Mouse (Mus musculus) limb, embryonic 13.5 days (tissue): Measurements from ENCODE around the gene Rasd1. TPM values are rescaled to one million over a fixed set of nuclear protein-coding genes. Genes with fewer than 3 reads are reported as not detected.
"Not testable (repeated sequence)": the region's sequence is repeated elsewhere in the genome, so short reads cannot be mapped to it uniquely, and the experiment has no call there.

ENCODE experiments used
- ATAC-seq: fragments of 200-750 bp; cut with Nextera tagmentation; 2 replicates; pipeline ENCODE4 v1.8.0; 2017; ENCODE audit warnings: low read depth, moderate number of reproducible peaks, moderate TSS enrichment; ENCODE audit not compliant: low FRiP score
- H3K27ac ChIP-seq: fragments of 300-500 bp; sonication (generic); 2 replicates; pipeline ENCODE4 v1.5.1; 2015; ENCODE audit warnings: inconsistent platforms, mild to moderate bottlenecking, moderate library complexity
- H3K27me3 ChIP-seq: fragments of 300-500 bp; sonication (generic); 2 replicates; pipeline ENCODE4 v1.6.1; 2015; ENCODE audit warnings: mild to moderate bottlenecking, inconsistent platforms
- H3K36me3 ChIP-seq: fragments of 300-500 bp; sonication (generic); 2 replicates; pipeline ENCODE4 v1.6.1; 2015; ENCODE audit warnings: inconsistent platforms, mild to moderate bottlenecking, moderate library complexity
- H3K4me1 ChIP-seq: fragments of 300-500 bp; sonication (generic); 2 replicates; pipeline ENCODE4 v1.6.1; 2015; ENCODE audit warnings: inconsistent platforms
- H3K4me2 ChIP-seq: fragments of 300-500 bp; sonication (generic); replicated peaks from 2 replicates; pipeline ENCODE4 v1.6.1; 2015; ENCODE audit warnings: inconsistent platforms, mild to moderate bottlenecking, moderate library complexity
- H3K4me3 ChIP-seq: fragments of 300-500 bp; sonication (generic); 2 replicates; pipeline ENCODE4 v1.5.1; 2015; ENCODE audit warnings: moderate library complexity, mild to moderate bottlenecking, inconsistent platforms
- H3K9ac ChIP-seq: fragments of 300-500 bp; sonication (generic); 2 replicates; pipeline ENCODE4 v1.6.1; 2015; ENCODE audit warnings: mild to moderate bottlenecking, inconsistent platforms
- H3K9me3 ChIP-seq: fragments of 300-500 bp; sonication (generic); 2 replicates; pipeline ENCODE4 v1.6.1; 2016; ENCODE audit warnings: inconsistent platforms
- WGBS: fragments of 180-500 bp; shearing (Covaris S2); methylation state at CpG from one replicate; pipeline ENCODE4 v1.1.7; 2015; 5-methylcytosine and 5-hydroxymethylcytosine counted together
- polyA plus RNA-seq: library from polyadenylated mRNA; unstranded; fragments of >200 nt; fragmentation: Nextera tagmentation; extraction: Ambion mirVana; gene quantifications from 2 replicates; pipeline ENCODE4 v1.2.1, GENCODE M21; 2015

Gene Rasd1
- polyA plus RNA-seq, 1 experiment from 2014 or later: 1.9 TPM

DNA sequence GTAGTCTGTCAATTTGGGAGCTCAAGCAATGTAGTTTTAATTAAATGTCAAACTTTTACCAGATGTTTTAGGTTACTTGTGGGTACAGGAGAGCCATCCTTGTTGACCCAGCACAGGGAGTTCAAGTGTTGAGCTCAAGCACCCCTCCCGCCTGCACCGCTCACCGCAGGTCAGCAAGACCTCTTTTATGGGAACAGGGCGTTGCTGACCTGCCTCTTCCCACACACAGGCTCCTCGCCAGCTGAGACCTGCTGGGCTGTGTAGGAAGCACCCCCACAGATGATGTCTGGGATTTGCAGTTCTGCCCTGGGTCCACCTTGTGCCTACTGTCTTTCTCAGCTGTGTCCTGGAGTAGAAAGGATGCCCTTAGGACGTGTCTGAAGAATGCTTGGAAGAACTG lies 8.0 kb downstream of the Rasd1 start:
- peaks cover 23% of the 10 kb centered on the region for H3K36me3 ChIP-seq
- no peaks in the 10 kb centered on the region for H3K9me3 ChIP-seq
- H3K27ac ChIP-seq: no peak overlapping the region
- H3K27me3 ChIP-seq: peaks cover 5% of the 10 kb centered on the region
- 62% methylated on average over 6 of the region's 6 CpGs for WGBS
- no peak overlapping the region for H3K4me3 ChIP-seq
- H3K4me1 ChIP-seq: peaks cover 25% of the 10 kb centered on the region
- ATAC-seq: no peak
- no peak overlapping the region for H3K4me2 ChIP-seq
- no peak overlapping the region for H3K9ac ChIP-seq

DNA sequence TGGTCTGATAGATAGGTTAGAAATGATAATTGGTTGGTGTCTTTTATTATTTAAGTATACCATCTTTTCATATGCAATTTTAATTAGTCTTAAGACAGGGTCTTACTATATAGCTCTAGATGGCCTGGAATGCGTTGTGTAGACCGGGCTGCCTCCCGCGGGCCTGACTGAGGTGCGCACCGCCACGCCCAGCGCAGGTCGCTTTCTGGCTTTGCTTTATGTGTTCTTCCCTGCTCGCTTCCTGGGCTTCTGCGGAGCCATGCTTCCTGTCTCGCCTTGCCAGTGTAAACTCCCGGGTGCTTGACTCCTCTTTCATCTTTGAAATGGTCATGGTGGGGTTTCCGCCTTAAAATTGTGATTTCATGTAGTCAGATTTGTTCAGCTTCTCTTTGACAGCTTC lies 11.9 kb downstream of the Rasd1 start:
- H3K27ac ChIP-seq: no peak overlapping the region
- H3K9ac ChIP-seq: no peak overlapping the region
- no peaks in the 10 kb centered on the region for H3K27me3 ChIP-seq
- no peak overlapping the region for H3K4me3 ChIP-seq
- peaks cover 12% of the 10 kb centered on the region for H3K4me1 ChIP-seq
- H3K4me2 ChIP-seq: no peak overlapping the region
- H3K36me3 ChIP-seq: 0 out of 2 replicates have a peak, but pooled peaks cover 15% of the 10 kb centered on the region
- 80% methylated on average over 14 of the region's 14 CpGs for WGBS
- ATAC-seq: no peak
- H3K9me3 ChIP-seq: no peaks in the 10 kb centered on the region

DNA sequence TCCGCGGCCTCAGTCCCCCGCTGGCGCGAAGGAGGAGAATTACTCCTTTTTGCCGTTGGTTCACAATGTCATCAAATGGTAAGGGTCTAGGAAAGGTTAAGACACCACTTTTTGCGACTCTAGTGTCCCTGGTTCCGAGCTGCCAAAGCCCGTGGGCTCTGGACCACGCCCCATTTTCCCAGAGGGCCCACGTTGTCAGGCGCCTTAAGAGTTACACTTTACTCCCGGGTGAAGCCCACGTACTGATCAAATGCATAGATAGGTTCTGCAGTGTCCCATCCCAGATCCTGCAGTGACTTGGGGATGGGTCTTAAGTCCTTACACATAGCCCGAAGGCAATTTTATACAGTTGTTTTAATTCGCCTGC lies 16.4 kb downstream of the Rasd1 start:
- H3K27me3 ChIP-seq: no peaks in the 10 kb centered on the region
- H3K9me3 ChIP-seq: no peaks in the 10 kb centered on the region
- H3K9ac ChIP-seq: peak overlapping the region; percentile 98
- H3K4me3 ChIP-seq: peak overlapping the region; percentile 98
- H3K4me2 ChIP-seq: peak overlapping the region; percentile 86
- H3K36me3 ChIP-seq: 0 out of 2 replicates have a peak, but pooled peaks cover 6% of the 10 kb centered on the region
- peaks cover 17% of the 10 kb centered on the region for H3K4me1 ChIP-seq
- 0 out of 2 replicates have a peak, but pooled peaks have one; percentile 30 for ATAC-seq
- WGBS: 3% methylated on average over 16 of the region's 16 CpGs
- 0 out of 2 replicates have a peak overlapping the region, but pooled peaks have one; percentile 33 for H3K27ac ChIP-seq

DNA sequence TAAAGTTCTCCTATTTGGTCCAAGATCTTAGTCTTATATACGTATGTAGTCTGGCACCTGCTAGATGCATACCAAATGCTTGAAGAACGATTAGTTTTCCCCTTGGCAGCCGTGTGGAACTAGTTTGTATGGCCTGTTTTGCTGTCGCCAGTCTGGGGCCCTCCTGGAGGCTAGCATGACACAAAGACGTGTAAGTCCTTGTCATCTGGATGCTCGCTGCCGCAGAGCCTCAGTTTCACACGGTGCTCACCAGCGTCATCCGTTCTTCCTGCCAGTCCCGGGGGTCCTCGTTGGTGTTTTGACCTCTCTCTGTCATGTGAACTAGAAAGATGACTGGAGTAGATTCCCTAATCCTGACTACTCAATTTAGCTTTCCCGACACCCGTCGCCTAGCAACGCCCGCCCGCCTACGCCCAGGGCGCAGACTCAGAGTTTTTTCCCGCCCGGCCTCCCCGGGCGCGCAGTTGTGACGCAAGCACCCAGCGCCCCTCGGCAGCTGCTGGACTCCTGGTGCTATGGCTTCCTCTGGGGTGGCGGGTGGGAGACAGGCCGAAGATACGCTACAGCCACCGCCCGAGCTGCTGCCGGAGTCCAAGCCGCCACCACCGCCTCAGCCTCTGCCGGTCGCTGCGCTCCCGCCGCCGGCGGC lies 16.9 kb downstream of the Rasd1 start, which contains the start of gene Med9:
TSS of gene Med9 (plus strand) at position 455 of the 649 bp plus-strand sequence.
- Histone ChIP-seq H3K4me3 (peak within 1 kb of the TSS; percentile 98), H3K4me1 (peaks cover 17% of the 10 kb centered on the region), H3K36me3 (0 out of 2 replicates have a peak, but pooled peaks cover 6% of the 10 kb centered on the region), H3K4me2 (peak within 1 kb of the TSS; percentile 86), H3K9me3 (no peaks in the 10 kb centered on the region), H3K27me3 (no peaks in the 10 kb centered on the region), H3K9ac (peak within 1 kb of the TSS; percentile 98), H3K27ac (0 out of 2 replicates have a peak within 1 kb of the TSS, but pooled peaks have one; percentile 33)
- peak; percentile 98 for ATAC-seq
- under 1% methylated on average over 43 of the region's 43 CpGs for WGBS

DNA sequence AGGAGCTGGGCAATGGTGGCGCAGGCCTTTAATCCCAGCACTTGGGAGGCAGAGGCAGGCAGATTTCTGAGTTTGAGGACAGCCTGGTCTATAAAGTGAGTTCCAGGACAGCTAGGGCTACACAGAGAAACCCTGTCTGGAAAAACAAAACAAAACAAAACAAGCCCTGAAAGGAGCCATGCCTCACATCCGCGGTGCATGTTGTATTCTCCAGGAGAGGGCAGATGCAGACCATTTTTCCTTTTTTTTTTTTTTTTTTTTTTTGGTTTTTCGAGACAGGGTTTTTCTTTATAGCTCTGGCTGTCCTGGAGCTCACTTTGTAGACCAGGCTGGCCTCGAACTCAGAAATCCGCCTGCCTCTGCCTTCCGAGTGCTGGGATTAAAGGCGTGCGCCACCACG lies 19.9 kb downstream of the Rasd1 start:
- not testable (repeated sequence) for H3K9me3 ChIP-seq, H3K27me3 ChIP-seq, H3K27ac ChIP-seq, ATAC-seq, H3K9ac ChIP-seq, H3K4me2 ChIP-seq, H3K36me3 ChIP-seq, H3K4me3 ChIP-seq
- 85% methylated on average over 10 of the region's 10 CpGs for WGBS
- peaks cover 14% of the 10 kb centered on the region for H3K4me1 ChIP-seq

DNA sequence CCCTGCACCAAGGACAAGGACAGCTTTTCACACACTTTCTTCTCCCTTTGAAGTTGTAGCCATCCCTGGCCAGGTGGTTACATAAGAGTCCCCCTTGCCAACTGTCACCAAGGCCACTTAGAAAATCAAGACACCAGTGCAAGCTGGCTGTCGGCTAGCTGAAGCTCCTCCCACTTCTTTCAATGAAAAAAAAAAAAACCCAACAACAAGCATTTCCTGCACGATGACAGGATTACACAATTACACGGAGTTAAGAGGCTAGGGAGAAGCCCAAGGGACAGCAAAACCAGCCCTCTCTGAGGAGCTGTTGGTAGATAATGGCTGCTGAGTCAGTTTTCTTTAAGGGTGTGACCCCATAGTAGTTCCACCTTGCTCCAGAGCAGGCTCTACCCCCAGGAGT lies 23.4 kb downstream of the Rasd1 start:
- Histone ChIP-seq H3K36me3 (no peaks in the 10 kb centered on the region), H3K9ac (no peak overlapping the region), H3K4me3 (no peak overlapping the region), H3K4me2 (no peak overlapping the region), H3K27ac (no peak overlapping the region), H3K27me3 (no peaks in the 10 kb centered on the region; the same call in 1 of the 2 replicates), H3K4me1 (no peaks in the 10 kb centered on the region), H3K9me3 (no peaks in the 10 kb centered on the region)
- ATAC-seq: no peak
- 23% methylated on average over 3 of the region's 3 CpGs for WGBS

DNA sequence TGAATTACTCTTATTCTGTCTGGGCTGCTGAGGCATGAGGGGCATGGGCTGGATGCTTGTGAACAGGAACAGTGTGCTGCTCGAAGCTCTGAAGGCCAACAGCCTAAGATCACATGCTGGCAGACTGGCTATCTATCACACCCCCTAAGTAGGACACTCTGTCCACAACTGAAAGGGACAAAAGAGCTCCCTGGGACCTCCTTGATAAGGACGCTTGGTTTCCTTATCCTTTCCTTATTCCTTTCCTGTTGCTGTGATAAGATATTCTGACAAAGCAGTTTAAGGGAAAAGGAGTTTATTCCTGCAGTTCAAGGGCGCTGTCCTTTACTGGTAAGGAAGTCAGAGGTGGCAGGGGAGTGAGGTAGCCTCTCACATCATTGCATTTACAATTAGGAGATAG lies 24.1 kb downstream of the Rasd1 start:
- no peak for ATAC-seq
- no peaks in the 10 kb centered on the region for H3K36me3 ChIP-seq
- no peaks in the 10 kb centered on the region for H3K9me3 ChIP-seq
- no peaks in the 10 kb centered on the region for H3K4me1 ChIP-seq
- H3K4me2 ChIP-seq: no peak overlapping the region
- no peaks in the 10 kb centered on the region; the same call in 1 of the 2 replicates for H3K27me3 ChIP-seq
- no peak overlapping the region for H3K4me3 ChIP-seq
- 66% methylated on average over 3 of the region's 3 CpGs for WGBS
- H3K9ac ChIP-seq: no peak overlapping the region
- H3K27ac ChIP-seq: no peak overlapping the region

DNA sequence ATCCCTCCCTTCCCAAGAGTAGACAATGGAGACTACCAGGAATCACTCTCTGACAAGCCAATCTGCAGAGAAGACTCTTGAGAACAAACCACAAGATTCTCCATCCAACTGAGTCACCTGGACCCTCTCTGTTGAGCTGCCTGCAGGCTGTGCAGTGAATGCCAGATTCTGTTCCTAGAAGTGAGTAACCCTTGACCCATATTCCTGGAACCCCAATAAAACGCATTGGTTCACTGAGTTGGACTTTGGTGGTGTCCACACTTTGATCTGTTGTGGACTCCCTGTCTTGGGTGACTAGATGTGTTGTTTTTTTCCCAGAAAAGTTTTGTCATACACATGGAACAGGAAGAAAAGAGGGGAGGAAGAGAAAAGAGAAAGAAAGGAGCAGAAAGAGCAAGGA lies 24.9 kb downstream of the Rasd1 start:
- H3K27ac ChIP-seq: no peak overlapping the region
- no peaks in the 10 kb centered on the region; the same call in 1 of the 2 replicates for H3K27me3 ChIP-seq
- WGBS: 68% methylated on average over 1 of the region's 1 CpGs

DNA sequence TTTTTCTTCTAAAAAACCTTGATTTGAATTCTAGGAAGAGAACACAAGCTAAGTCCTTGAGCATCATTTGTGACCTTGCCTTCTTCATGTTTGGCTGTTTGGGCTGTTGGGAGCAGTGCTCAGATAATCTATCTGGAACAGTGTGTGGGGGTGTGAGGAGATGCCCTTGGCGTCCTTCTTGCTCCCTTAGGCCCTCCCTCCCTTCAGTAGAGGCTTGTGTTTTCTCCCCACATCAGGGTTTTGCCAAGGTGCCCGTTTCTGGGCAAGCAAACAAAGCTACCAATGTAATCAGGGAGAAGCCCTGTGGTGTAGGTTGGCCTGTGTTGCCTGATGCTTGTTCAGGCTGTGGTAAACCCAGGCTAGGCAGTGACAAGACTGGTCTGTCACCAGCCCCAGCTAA lies 27.1 kb downstream of the Rasd1 start:
- Histone ChIP-seq H3K9ac (no peak overlapping the region), H3K9me3 (no peaks in the 10 kb centered on the region), H3K36me3 (no peaks in the 10 kb centered on the region), H3K27ac (no peak overlapping the region), H3K4me3 (no peak overlapping the region), H3K4me1 (peaks cover 4% of the 10 kb centered on the region; the same call in 1 of the 2 replicates), H3K27me3 (no peaks in the 10 kb centered on the region; the same call in 1 of the 2 replicates), H3K4me2 (no peak overlapping the region)
- no peak for ATAC-seq
- WGBS: 35% methylated on average over 2 of the region's 2 CpGs

More for the DNA sequence above, 24.9 kb downstream of the Rasd1 start:
- no peak overlapping the region for H3K4me2 ChIP-seq
- no peaks in the 10 kb centered on the region for H3K9me3 ChIP-seq
- ATAC-seq: no peak
- no peak overlapping the region for H3K4me3 ChIP-seq
- no peaks in the 10 kb centered on the region for H3K4me1 ChIP-seq
- H3K9ac ChIP-seq: no peak overlapping the region
- H3K36me3 ChIP-seq: no peaks in the 10 kb centered on the region

DNA sequence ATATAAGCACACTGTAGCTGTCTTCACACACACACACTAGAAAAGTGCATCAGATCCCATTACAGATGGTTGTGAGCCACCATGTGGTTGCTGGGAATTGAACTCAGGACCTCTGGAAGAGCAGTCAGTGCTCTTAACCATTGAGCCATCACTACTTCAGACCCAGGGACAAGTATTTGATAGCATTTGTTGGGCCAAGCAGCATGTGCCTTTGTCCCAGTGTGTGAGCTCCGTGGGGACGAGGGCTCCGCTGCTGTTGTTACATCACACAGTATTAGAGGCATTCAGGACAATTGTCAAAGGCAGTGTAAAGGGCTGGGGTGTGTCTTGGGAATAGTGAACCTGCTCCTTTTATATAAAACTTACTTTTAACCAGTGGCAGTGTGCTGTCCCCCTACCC lies 27.7 kb downstream of the Rasd1 start:
- peaks cover 4% of the 10 kb centered on the region; the same call in 1 of the 2 replicates for H3K4me1 ChIP-seq
- H3K27ac ChIP-seq: no peak overlapping the region
- H3K9me3 ChIP-seq: no peaks in the 10 kb centered on the region
- no peak overlapping the region for H3K4me2 ChIP-seq
- H3K9ac ChIP-seq: no peak overlapping the region
- no peaks in the 10 kb centered on the region for H3K27me3 ChIP-seq
- WGBS: 81% methylated on average over 3 of the region's 3 CpGs
- H3K36me3 ChIP-seq: no peaks in the 10 kb centered on the region
- ATAC-seq: no peak
- H3K4me3 ChIP-seq: no peak overlapping the region

DNA sequence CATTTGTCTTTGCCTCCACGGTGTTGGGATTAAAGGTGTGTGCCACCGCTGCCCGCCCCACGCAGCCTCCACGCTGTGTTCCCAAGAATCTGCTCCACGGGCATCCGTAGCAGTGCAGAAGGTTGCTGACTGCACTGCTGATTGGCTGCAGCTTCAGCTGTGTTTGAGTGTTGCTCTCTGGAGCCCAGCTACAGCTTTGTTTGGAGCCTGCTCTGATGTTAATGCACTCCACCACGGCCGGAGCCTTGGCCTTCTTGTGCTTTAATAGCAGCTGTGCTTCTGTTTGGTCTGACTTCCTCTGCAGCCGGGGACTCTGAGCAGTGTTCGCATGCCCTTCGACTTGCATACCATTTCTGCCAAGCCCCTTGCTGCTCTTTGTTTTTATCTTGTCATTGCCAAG lies 30.8 kb downstream of the Rasd1 start:
- Histone ChIP-seq H3K4me3 (no peak overlapping the region), H3K4me1 (peaks cover 4% of the 10 kb centered on the region; the same call in 1 of the 2 replicates), H3K9ac (peak overlapping the region; percentile 25; the same call in 1 of the 2 replicates), H3K27me3 (no peaks in the 10 kb centered on the region), H3K36me3 (no peaks in the 10 kb centered on the region), H3K27ac (no peak overlapping the region), H3K9me3 (no peaks in the 10 kb centered on the region), H3K4me2 (no peak overlapping the region)
- 48% methylated on average over 12 of the region's 12 CpGs for WGBS
- ATAC-seq: no peak

DNA sequence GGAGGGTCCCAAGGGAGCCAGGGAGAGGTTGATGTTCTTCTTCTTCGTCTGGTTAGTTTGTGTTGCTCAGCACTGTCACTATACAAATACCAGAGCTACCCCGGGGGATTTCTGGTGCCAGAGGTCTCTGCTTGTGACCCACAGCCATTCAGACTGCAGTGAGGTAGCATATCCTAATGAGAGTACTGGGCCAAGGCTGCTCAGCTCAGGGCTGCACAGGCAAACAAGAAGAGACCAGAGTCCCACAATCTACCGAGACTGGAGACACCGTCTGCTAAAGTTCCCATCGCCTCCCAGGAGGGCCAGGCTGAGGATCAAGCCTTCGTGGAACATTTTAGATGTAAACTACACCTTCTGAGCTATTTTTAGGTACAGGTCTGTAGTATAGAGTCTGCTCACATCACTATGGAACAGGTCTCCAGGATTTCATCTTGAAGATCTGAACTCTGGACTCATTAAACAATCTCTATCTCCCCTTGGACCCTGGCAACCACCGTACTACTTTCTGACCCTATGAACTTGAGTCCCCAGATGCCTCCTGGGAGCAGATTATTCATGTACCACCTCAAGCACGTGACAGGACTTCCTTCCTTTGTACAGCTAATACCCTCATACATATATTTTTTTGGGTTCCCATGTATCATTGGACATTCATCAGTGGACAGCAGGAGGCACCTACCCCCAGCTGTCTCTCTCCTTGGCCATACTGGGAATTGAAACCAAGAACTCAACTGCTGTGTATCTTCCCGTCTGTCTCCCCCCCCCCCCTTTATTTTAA lies 32.0 kb downstream of the Rasd1 start:
- Histone ChIP-seq H3K4me1 (peaks cover 4% of the 10 kb centered on the region; the same call in 1 of the 2 replicates), H3K4me2 (no peak overlapping the region), H3K36me3 (no peaks in the 10 kb centered on the region), H3K27ac (no peak overlapping the region), H3K9ac (no peak overlapping the region), H3K9me3 (no peaks in the 10 kb centered on the region), H3K27me3 (no peaks in the 10 kb centered on the region), H3K4me3 (no peak overlapping the region)
- 59% methylated on average over 9 of the region's 9 CpGs for WGBS
- no peak for ATAC-seq
